Mouse (Mus musculus): ENCODE data around the gene Ttll1.

- TF ChIP-seq CTCF (conservative IDR thresholded peaks at IDR 0.05 in 1 of 2, IDR thresholded peaks at IDR 0.05 in 1 of 2; ENCODE audit: low read depth in 2 of 2, low read length in 2 of 2): no peak
- TF ChIP-seq EP300 (IDR thresholded peaks at IDR 0.05; ENCODE audit: low read length): no peak
- no peak for TF ChIP-seq NRF1 (IDR thresholded peaks at IDR 0.05; ENCODE audit: low read depth, low read length)
- TF ChIP-seq POLR2A (IDR thresholded peaks at IDR 0.05; ENCODE audit: low read depth, low read length): no peak
- TF ChIP-seq USF2 (conservative IDR thresholded peaks at IDR 0.05; ENCODE audit: low read depth, low read length): no peak
- TF ChIP-seq JUND (conservative IDR thresholded peaks at IDR 0.05; ENCODE audit: low read depth, low read length): no peak
- TF ChIP-seq MYC (IDR thresholded peaks at IDR 0.05; ENCODE audit: low read depth, low read length): no peak
- TF ChIP-seq ZNF384 (IDR thresholded peaks at IDR 0.05; ENCODE audit: low read depth, low read length): no peak
- TF ChIP-seq POLR2AphosphoS2 (IDR thresholded peaks at IDR 0.05; ENCODE audit: low read depth, low read length): no peak
- TF ChIP-seq GABPA (IDR thresholded peaks at IDR 0.05; ENCODE audit: insufficient replicate concordance, low read depth, low read length): no peak
Measured at GRCm38 (mm10) chr15:83474466-83474836, 36.2 kb downstream of the Ttll1 start.
